Mouse (Mus musculus) kidney, embryonic 16.5 days (tissue): ENCODE data around the gene Baz2b. TPM values are rescaled to one million over a fixed set of nuclear protein-coding genes. Genes with fewer than 3 reads are reported as not detected.

ENCODE experiments used
- ATAC-seq: fragments of 200-750 bp; cut with Nextera tagmentation; 2 replicates; pipeline ENCODE4 v1.8.0; 2017; ENCODE audit warnings: moderate TSS enrichment; ENCODE audit not compliant: low FRiP score, low TSS enrichment
- H3K27ac ChIP-seq: fragments of 300-500 bp; sonication (generic); 2 replicates; pipeline ENCODE4 v1.5.1; 2014; ENCODE audit warnings: low read length
- H3K27me3 ChIP-seq: fragments of 300-500 bp; sonication (generic); 2 replicates; pipeline ENCODE4 v1.6.1; 2014; ENCODE audit warnings: low read length, control low read depth, mixed read lengths; ENCODE audit not compliant: insufficient read depth
- H3K36me3 ChIP-seq: fragments of 300-500 bp; sonication (generic); 2 replicates; pipeline ENCODE4 v1.6.1; 2014; ENCODE audit warnings: low read length, control low read depth, mixed read lengths; ENCODE audit not compliant: insufficient read depth
- H3K4me1 ChIP-seq: fragments of 300-500 bp; sonication (generic); 2 replicates; pipeline ENCODE4 v1.6.1; 2014; ENCODE audit warnings: low read length, control low read depth, mixed read lengths; ENCODE audit not compliant: insufficient read depth
- H3K4me2 ChIP-seq: fragments of 300-500 bp; sonication (generic); replicated peaks from 2 replicates; pipeline ENCODE4 v1.6.1; 2014; ENCODE audit warnings: low read depth, low read length
- H3K4me3 ChIP-seq: fragments of 300-500 bp; sonication (generic); 2 replicates; pipeline ENCODE4 v1.5.1; 2014; ENCODE audit warnings: mild to moderate bottlenecking, low read length
- H3K9ac ChIP-seq: fragments of 300-500 bp; sonication (generic); replicated peaks from 2 replicates; pipeline ENCODE4 v1.6.1; 2014; ENCODE audit warnings: low read length
- H3K9me3 ChIP-seq: fragments of 300-500 bp; sonication (generic); 2 replicates; pipeline ENCODE4 v1.6.1; 2016; ENCODE audit warnings: low read length, control low read depth
- WGBS: fragments of 180-500 bp; shearing (Covaris S2); extraction: QIAGEN DNeasy Blood & Tissue Kit; methylation state at CpG from one replicate; pipeline ENCODE4 v1.1.7; 2014; 5-methylcytosine and 5-hydroxymethylcytosine counted together
- polyA plus RNA-seq: library from polyadenylated mRNA; unstranded; fragments of >200 nt; fragmentation: Nextera tagmentation; extraction: Ambion mirVana; gene quantifications from 2 replicates; pipeline ENCODE4 v1.2.1, GENCODE M21; 2015

Baz2b gene
- polyA plus RNA-seq, 1 experiment from 2014 or later, result 51.1 TPM

- peaks cover 20% of the 10 kb centered on the region for H3K4me1 ChIP-seq
- peak overlapping the region; percentile 69 for H3K4me2 ChIP-seq
- H3K27ac ChIP-seq, result peak overlapping the region; percentile 100
- peak overlapping the region; percentile 98 for H3K9ac ChIP-seq
- no peaks in the 10 kb centered on the region for H3K27me3 ChIP-seq
- under 1% methylated on average over 49 of the region's 83 CpGs for WGBS
- ATAC-seq, result peak; percentile 77
- H3K4me3 ChIP-seq, result peak overlapping the region; percentile 90
- H3K9me3 ChIP-seq, result no peaks in the 10 kb centered on the region
- no peaks in the 10 kb centered on the region for H3K36me3 ChIP-seq
Measured at GRCm38 (mm10) chr2:60125049-60126004, 84.3 kb downstream of the Baz2b start.

- Histone ChIP-seq H3K27ac (peak overlapping the region; percentile 100), H3K4me2 (peak overlapping the region; percentile 69), H3K36me3 (no peaks in the 10 kb centered on the region), H3K27me3 (no peaks in the 10 kb centered on the region), H3K9ac (peak overlapping the region; percentile 98), H3K9me3 (no peaks in the 10 kb centered on the region), H3K4me1 (peaks cover 22% of the 10 kb centered on the region), H3K4me3 (peak overlapping the region; percentile 90)
- 1% methylated on average over 28 of the region's 47 CpGs for WGBS
- peak; percentile 76 for ATAC-seq
Measured at GRCm38 (mm10) chr2:60124648-60125048, 85.0 kb downstream of the Baz2b start.

GRCm38 (mm10) chr2:60123911-60124647, 85.6 kb downstream of the Baz2b start:
- Histone ChIP-seq H3K27ac (peak overlapping the region; percentile 100), H3K9ac (peak overlapping the region; percentile 98), H3K4me3 (peak overlapping the region; percentile 90), H3K9me3 (no peaks in the 10 kb centered on the region), H3K4me2 (peak overlapping the region; percentile 69), H3K36me3 (no peaks in the 10 kb centered on the region), H3K4me1 (peaks cover 24% of the 10 kb centered on the region), H3K27me3 (no peaks in the 10 kb centered on the region)
- 6% methylated on average over 13 of the region's 13 CpGs for WGBS
- no peak for ATAC-seq

DNA sequence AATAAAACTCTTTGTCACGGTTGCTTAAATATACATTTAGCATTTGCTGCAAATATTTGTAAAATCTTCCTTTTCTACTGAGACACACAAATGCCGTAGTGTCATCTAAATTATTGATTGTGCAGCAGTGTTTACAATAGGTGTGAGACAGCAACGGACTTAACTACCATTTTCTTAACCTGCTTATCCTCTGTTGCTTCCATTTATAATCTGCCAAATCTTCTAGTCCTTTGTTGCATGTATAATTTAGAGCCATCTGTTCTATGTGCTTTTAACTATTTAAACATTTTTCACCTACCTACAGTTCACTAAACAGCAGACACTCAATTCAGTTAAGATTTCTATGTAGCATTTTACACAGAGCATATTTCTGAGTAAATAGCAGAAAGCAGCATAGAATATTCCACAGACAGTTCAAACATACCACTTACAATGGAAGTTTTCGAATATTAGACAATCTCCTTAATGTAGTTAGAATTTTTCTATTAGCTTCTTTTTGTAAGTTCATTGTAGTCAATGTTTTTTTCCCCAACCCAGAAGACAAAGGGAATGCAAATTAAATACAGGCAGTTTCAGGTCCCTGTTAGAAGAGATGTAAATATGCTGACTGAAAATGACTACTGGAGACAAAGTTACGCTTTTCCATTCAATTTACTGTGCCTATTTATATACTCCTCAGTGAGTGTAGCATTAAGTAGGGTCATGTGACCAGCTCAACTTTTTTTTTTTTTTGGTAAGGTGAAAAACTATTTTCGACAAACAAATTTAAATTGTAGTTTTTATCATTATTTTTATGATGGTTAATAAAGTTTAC, 86.4 kb downstream of the Baz2b start:
- WGBS, result 51% methylated on average over 6 of the region's 6 CpGs
- Histone ChIP-seq H3K36me3 (no peaks in the 10 kb centered on the region), H3K9ac (no peak overlapping the region), H3K27me3 (no peaks in the 10 kb centered on the region), H3K9me3 (no peaks in the 10 kb centered on the region), H3K4me1 (peaks cover 31% of the 10 kb centered on the region), H3K4me3 (no peak overlapping the region), H3K27ac (no peak overlapping the region), H3K4me2 (peak overlapping the region; percentile 32; the same call in 1 of the 2 replicates)
- ATAC-seq, result no peak

DNA sequence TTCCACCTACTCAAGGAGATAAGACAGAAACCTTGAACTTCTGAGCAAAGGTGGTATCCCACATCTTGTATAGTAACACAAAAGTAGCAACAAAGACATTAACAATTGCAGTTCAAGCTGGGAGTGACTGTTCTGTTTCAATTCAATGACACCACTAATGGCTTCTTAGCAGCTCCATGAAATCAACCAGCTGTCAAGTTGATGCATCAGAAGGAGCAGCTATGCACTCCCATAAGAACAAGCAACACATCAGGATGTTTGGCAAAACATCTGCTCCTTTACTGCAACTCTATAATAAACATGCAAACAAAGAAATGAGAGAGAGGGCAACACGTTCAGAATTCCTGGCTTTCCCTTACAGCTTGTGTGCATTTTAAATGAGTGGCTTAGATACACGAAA, 87.5 kb downstream of the Baz2b start:
- no peak for ATAC-seq
- Histone ChIP-seq H3K27me3 (no peaks in the 10 kb centered on the region), H3K27ac (0 out of 2 replicates have a peak overlapping the region, but pooled peaks have one; percentile 10), H3K4me3 (no peak overlapping the region), H3K9ac (no peak overlapping the region), H3K9me3 (no peaks in the 10 kb centered on the region), H3K36me3 (no peaks in the 10 kb centered on the region), H3K4me1 (peaks cover 38% of the 10 kb centered on the region), H3K4me2 (peak overlapping the region; percentile 15; the same call in 1 of the 2 replicates)
- WGBS, result 50% methylated on average over 2 of the region's 2 CpGs

GRCm38 (mm10) chr2:60120681-60121080, 89.0 kb downstream of the Baz2b start:
- Histone ChIP-seq H3K36me3 (no peaks in the 10 kb centered on the region), H3K27ac (no peak overlapping the region), H3K4me2 (no peak overlapping the region), H3K9ac (no peak overlapping the region), H3K27me3 (no peaks in the 10 kb centered on the region), H3K4me3 (no peak overlapping the region), H3K9me3 (no peaks in the 10 kb centered on the region), H3K4me1 (peaks cover 42% of the 10 kb centered on the region)
- WGBS, result 53% methylated on average over 2 of the region's 2 CpGs
- ATAC-seq, result no peak

GRCm38 (mm10) chr2:60118684-60119558, 90.7 kb downstream of the Baz2b start:
- Histone ChIP-seq H3K27ac (no peak overlapping the region), H3K4me3 (no peak overlapping the region), H3K27me3 (no peaks in the 10 kb centered on the region), H3K4me1 (peaks cover 47% of the 10 kb centered on the region), H3K36me3 (no peaks in the 10 kb centered on the region), H3K9me3 (no peaks in the 10 kb centered on the region), H3K9ac (no peak overlapping the region), H3K4me2 (no peak overlapping the region)
- WGBS, result 52% methylated on average over 10 of the region's 10 CpGs
- no peak for ATAC-seq

DNA sequence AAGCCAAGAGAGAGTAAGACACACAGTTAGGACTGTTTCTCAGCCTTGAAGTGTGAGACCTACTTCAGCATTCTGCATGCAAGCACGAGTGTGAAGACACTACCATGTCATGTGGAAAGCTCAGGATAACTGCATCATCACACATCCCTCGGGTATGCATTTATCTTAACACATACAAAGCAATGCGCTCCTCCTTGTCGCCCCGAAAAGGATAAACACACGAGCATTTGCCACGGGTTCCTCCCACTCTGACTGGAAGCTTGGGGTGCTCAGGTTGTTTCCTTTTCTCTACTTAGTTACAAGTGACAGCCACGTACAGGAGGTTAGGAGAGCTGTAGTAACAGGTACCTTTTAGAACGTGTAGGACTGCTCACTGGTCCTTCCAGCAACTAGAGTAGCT, 91.8 kb downstream of the Baz2b start:
- peaks cover 44% of the 10 kb centered on the region for H3K4me1 ChIP-seq
- no peak overlapping the region for H3K4me3 ChIP-seq
- ATAC-seq, result no peak
- no peaks in the 10 kb centered on the region for H3K9me3 ChIP-seq
- no peak overlapping the region for H3K27ac ChIP-seq
- 47% methylated on average over 9 of the region's 9 CpGs for WGBS
- no peak overlapping the region; the same call in 1 of the 2 replicates for H3K4me2 ChIP-seq
- H3K27me3 ChIP-seq, result no peaks in the 10 kb centered on the region
- H3K36me3 ChIP-seq, result no peaks in the 10 kb centered on the region
- H3K9ac ChIP-seq, result no peak overlapping the region
